Mouse (Mus musculus) adrenal gland, postnatal 25 days (tissue): ENCODE results near the gene Arhgap32. TPM values are rescaled to one million over a fixed set of nuclear protein-coding genes. Genes with fewer than 3 reads are reported as not detected.
A peak's percentile ranks its signal among the peaks of the same experiment; 100 is the strongest.

Experiments used
- DNase-seq: peaks from one replicate; pipeline ENCODE4 v3.0.0; 2021; ENCODE audit warnings: mixed read lengths
- microRNA-seq, 2 experiments: library from miRNA; unstranded; fragments of <30 nt; microRNA quantifications; one replicate each; pipeline ENCODE4 v1.2.0; 2021
- total RNA-seq: library from RNA; stranded (reverse); gene quantifications from 2 replicates; pipeline ENCODE4 v1.2.3, GENCODE M21; 2021

The Arhgap32 gene
- total RNA-seq, 1 experiment from 2014 or later = 52.8 TPM

DNA sequence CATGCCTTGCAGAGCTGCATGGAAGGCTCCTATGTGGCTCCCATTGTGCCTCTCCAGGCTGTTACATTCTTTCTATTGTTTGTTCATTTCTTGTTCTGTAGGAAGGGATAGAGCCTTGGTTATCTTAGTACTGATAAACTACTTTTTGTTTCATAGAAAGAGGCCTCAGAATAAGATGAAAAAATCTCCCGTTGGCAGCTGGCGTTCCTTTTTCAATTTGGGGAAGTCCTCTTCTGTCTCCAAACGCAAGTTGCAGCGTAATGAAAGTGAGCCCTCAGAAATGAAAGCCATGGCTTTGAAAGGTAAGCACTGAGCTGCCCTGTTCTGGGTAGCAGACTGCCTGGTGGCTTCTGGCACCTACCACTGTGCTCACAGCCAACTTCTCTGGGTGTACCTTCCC is 134.6 kb downstream of the Arhgap32 start:
- DNase-seq = no peak

GRCm38 (mm10) chr9:32253721-32254120 is 137.8 kb downstream of the Arhgap32 start:
- DNase-seq = no peak

GRCm38 (mm10) chr9:32257365-32257764 is 141.4 kb downstream of the Arhgap32 start:
- DNase-seq = no peak

- DNase-seq = no peak
These were observed 141.9 kb downstream of the Arhgap32 start for GRCm38 (mm10) chr9:32257882-32258281.

DNA sequence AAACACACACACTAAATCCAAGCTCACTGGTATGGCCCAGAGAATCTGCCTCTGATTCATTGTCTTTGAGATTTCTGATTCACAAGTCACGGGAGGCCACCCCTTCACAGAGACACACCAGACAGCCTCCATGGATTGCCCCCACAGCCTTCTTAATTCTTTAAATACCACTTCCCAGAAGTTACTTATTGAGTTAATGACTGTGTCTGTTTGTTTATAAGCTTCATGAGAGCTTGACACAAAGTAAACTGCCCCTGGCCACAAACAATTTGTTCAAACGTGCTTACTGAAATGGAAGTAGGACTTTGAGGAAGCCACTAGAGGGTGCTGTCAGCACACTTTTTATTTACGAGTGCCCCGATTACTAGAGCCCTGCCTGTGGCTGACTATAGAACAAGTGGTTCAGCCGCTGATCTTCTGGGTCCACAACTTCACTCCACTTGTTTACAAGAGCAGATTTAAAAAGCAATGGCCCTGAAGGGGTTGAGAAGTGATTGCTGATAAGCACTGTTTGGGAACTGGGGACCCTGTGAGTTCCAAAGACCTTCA is 156.0 kb downstream of the Arhgap32 start:
- DNase-seq = peak; percentile 38

GRCm38 (mm10) chr9:32278052-32278451 is 162.1 kb downstream of the Arhgap32 start:
- DNase-seq = no peak

- no peak for DNase-seq
These were observed 163.9 kb downstream of the Arhgap32 start for GRCm38 (mm10) chr9:32279789-32280188.

- no peak for DNase-seq
These were observed 164.5 kb downstream of the Arhgap32 start for GRCm38 (mm10) chr9:32280456-32280855.

DNA sequence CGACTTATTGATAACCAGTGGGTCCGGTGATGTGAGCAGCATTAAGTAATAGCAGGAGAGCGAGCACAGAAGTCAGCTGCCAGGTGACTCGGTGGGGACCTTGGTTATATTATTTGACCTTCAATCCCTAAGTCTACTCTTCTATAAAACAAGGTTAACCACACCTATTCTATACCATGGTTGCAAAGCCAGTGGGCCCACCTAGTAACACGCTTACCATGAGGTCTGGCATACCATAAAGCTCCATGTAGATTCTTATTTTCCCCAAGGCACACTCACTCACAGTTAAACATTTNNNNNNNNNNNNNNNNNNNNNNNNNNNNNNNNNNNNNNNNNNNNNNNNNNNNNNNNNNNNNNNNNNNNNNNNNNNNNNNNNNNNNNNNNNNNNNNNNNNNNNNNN is 167.7 kb downstream of the Arhgap32 start:
- no peak for DNase-seq

DNA sequence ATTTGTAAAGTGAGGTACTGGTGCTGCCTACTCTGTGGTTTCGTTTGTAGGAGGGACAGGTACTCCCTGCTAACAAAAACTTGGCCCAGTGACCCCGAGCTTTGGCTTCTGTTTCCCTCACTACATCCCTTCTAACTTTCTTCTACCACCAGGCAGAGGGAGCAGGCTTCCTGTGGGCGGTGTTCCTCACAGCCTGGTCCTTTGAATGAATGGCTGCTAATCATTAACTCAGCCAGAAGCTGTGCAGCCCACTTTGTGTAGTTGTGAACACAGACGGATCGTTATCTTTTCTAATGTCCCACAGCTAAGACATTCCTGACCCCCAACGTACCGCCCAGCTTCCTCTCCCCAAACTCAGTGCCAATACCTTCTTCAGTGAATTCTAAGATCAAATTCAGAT is 175.7 kb downstream of the Arhgap32 start:
- no peak for DNase-seq

DNA sequence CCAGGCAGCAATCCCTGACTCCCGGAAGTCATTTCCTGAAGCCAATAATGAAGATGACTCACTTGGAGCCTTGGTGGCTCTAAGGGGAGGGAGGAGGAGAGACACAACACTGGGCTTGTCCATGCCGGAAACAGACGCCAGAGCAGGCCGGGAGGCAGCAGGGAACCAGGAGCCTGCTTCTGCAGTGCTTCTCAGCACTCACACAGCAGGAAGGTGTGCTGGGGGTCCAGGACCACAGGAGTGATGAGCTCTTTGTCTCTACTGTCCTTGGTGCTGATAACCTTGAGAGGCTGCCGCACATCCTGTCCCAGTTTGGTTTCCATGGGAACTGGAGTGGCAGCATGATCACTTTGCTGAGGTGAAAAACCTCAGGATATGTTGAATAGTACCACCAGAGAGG is 176.8 kb downstream of the Arhgap32 start:
- DNase-seq = peak; percentile 54

DNA sequence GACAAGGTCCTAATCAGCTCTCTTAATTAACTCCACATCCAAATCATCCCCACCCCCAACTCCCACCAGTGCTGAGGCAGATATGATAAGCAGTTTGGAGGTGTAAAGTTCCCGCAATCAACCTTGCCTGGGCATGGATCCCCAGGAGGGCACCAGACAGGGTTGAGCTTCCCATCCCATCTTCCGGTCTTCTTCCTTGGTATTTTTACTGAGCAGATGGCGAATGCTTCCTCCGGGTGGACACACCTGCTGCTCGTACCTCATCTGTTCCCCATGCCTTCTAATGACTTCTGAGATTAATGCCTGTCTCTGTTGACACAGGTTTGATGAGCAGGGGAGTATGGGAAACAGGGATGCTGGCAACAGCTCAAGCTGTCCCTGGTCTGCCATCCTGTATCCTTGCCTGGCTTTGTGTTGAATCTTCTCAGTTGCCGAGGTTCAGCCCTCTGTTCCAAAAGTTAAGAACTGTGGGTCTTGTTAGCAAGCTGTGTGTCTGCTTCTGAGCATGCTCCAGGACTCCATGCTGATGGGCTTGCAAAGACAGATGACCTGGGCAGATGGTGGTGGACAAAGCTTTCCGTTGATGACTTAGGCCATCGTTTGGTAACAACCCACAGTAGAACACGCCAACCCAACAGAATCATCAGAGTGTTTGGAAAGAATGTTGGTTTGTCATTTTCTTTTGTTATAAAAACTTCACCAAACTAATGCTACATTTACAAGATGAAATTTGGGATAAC is 179.3 kb downstream of the Arhgap32 start:
- DNase-seq = no peak

GRCm38 (mm10) chr9:32302501-32303150 is 186.7 kb downstream of the Arhgap32 start:
- DNase-seq = no peak

DNA sequence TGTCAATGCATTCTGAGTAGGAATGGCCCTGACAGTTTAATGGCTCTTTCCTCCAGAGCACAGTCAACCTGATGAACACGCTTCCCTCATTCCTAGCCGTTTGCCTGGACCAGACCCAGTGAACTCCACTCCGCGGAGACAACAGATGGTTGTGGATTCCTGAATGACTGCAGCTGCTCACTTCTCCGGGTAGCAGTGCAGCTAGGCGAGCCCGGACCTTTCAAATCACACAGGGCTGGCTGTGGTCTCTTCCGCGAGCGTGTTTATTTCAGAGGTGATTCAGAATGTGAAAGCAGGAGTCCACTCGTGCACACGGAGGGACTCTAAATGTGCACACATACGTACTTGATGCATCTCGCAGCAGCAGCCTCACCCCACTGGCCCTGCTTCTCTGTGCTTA is 195.8 kb downstream of the Arhgap32 start:
- no peak for DNase-seq

- DNase-seq = no peak
These were observed 196.3 kb downstream of the Arhgap32 start for GRCm38 (mm10) chr9:32312208-32312607.

DNA sequence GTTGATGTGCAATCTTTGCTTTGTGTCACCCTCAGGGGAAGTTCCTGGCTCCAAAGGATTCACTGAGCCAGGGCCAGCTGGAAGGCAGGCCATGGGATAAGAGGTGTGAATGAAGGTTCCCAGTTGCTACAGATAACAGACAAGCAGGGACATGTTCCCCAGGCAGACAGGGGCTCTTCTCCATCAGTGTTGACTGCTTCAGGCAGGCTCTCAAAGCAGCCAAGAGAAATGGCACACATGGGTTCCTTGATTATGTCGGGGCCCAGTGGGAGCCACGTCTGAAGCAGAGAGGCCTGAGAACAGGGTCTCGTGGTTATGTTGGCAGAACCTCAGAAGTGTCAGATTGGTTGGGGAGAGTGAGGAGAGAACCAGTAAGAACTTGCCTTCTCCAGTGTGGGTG is 198.1 kb downstream of the Arhgap32 start:
- DNase-seq = no peak

GRCm38 (mm10) chr9:32315999-32316398 is 200.1 kb downstream of the Arhgap32 start:
- no peak for DNase-seq

Small RNAs within 50 kb of the gene (microRNA-seq; reads per million reads assigned to microRNA genes)
- gene Gm44453 = 0 reads per million in 2 experiments

Other genes starting within 250 kb of the Arhgap32 start
- not detected in 2 replicates for gene Barx2, start 202.7 kb upstream of the Arhgap32 start, total RNA-seq
- 0.52 and 0.91 TPM in 2 replicates for gene Kcnj5, start 228.2 kb downstream of the Arhgap32 start, total RNA-seq